Mouse (Mus musculus) cerebellum, adult 18-20 months (tissue): ENCODE data around the gene Ppil1.
A peak's percentile ranks its signal among the peaks of the same experiment; 100 is the strongest.

Source experiments
- DNase-seq, 2 experiments: peaks; one replicate each; pipeline ENCODE4 v3.0.0; 2021

Gene Ppil1

GRCm38 (mm10) chr17:29263840-29264633, at the start of gene Ppil1:
Ppil1 (minus strand) TSS chr17:29264186.
- peak; percentile 81 to 87 for DNase-seq

GRCm38 (mm10) chr17:29313300-29313699, 49.3 kb upstream of the Ppil1 start:
- no peak for DNase-seq

GRCm38 (mm10) chr17:29312082-29312481, 48.1 kb upstream of the Ppil1 start:
- DNase-seq = no peak

- no peak for DNase-seq
These were observed 47.6 kb upstream of the Ppil1 start for GRCm38 (mm10) chr17:29311602-29312001.

GRCm38 (mm10) chr17:29310056-29310623, 46.2 kb upstream of the Ppil1 start:
- no peak for DNase-seq

- DNase-seq = no peak
These were observed 41.9 kb upstream of the Ppil1 start for GRCm38 (mm10) chr17:29305871-29306270.

- peak; percentile 53 to 62 for DNase-seq
These were observed 41.2 kb upstream of the Ppil1 start for GRCm38 (mm10) chr17:29305058-29305806.

GRCm38 (mm10) chr17:29304376-29305057, 40.5 kb upstream of the Ppil1 start:
- DNase-seq = no peak

- DNase-seq = no peak
These were observed 39.9 kb upstream of the Ppil1 start for GRCm38 (mm10) chr17:29303856-29304255.

- DNase-seq = no peak
These were observed 39.1 kb upstream of the Ppil1 start for GRCm38 (mm10) chr17:29303087-29303486.

- no peak for DNase-seq
These were observed 38.2 kb upstream of the Ppil1 start for GRCm38 (mm10) chr17:29302149-29302548.

GRCm38 (mm10) chr17:29301421-29301820, 37.4 kb upstream of the Ppil1 start:
- DNase-seq = no peak

- DNase-seq = no peak
These were observed 36.9 kb upstream of the Ppil1 start for GRCm38 (mm10) chr17:29300926-29301325.

GRCm38 (mm10) chr17:29299282-29299681, 35.3 kb upstream of the Ppil1 start:
- no peak for DNase-seq

GRCm38 (mm10) chr17:29297813-29298212, 33.8 kb upstream of the Ppil1 start:
- no peak for DNase-seq

GRCm38 (mm10) chr17:29297321-29297720, 33.3 kb upstream of the Ppil1 start:
- no peak for DNase-seq

GRCm38 (mm10) chr17:29295835-29296234, 31.8 kb upstream of the Ppil1 start:
- DNase-seq = no peak

- peak in 1 of 2 experiments; percentile 25 for DNase-seq
These were observed 30.0 kb upstream of the Ppil1 start for GRCm38 (mm10) chr17:29293807-29294605.

- no peak for DNase-seq
These were observed 29.0 kb upstream of the Ppil1 start for GRCm38 (mm10) chr17:29292996-29293395.

- no peak for DNase-seq
These were observed 27.8 kb upstream of the Ppil1 start for GRCm38 (mm10) chr17:29291793-29292192.

- no peak for DNase-seq
These were observed 18.4 kb upstream of the Ppil1 start for GRCm38 (mm10) chr17:29282216-29282952.

- no peak for DNase-seq
These were observed 17.6 kb upstream of the Ppil1 start for GRCm38 (mm10) chr17:29281541-29281940.
